Mouse (Mus musculus): ENCODE measurements around the gene Nfyb. TPM values are rescaled to one million over a fixed set of nuclear protein-coding genes. Genes with fewer than 3 reads are reported as not detected.

The Nfyb gene
- polyA plus RNA-seq, 1 experiment from 2014 or later: 60.7 TPM

- no peak for ATAC-seq (ENCODE audit: low FRiP score)
- Histone ChIP-seq H3K27ac (ENCODE audit: low read depth, low read length) (no peak overlapping the region), H3K4me1 (replicated peaks; ENCODE audit: control insufficient read depth, insufficient read depth, low read length) (no peaks in the 10 kb centered on the region), H3K27me3 (ENCODE audit: control insufficient read depth, insufficient read depth, low read length) (no peaks in the 10 kb centered on the region), H3K9me3 (ENCODE audit: control insufficient read depth, low read length) (no peaks in the 10 kb centered on the region), H3K36me3 (ENCODE audit: control insufficient read depth, insufficient read depth, low read length) (no peaks in the 10 kb centered on the region), H3K9ac (ENCODE audit: low read depth, low read length) (no peak overlapping the region), H3K4me2 (replicated peaks; ENCODE audit: low read depth, low read length) (no peak overlapping the region), H3K4me3 (ENCODE audit: low read depth, low read length) (no peak overlapping the region)
- no peak for DNase-seq (ENCODE audit: low spot score)
- WGBS: 77% methylated on average over 9 of the region's 9 CpGs
These were observed 7.7 kb upstream of the Nfyb start for GRCm38 (mm10) chr10:82771595-82772170.

DNA sequence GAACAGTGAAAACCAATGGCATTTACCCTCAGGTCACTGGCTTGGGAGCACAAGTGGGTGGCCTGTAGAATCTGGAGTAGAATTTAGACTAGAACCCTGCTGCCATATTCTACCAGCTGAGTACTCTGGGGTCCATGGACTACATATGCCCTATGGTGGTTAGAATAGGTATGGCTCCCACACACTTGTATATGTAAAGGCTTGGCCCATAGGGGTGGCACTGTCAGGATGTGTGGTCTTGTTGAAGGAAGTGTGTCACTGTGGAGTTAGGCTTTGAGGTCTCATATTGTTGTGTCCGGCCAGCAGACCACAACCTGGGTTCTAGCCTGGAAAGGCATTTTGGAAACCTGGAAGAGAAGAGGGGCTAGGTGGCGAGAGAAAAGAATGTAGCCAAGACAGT lies 6.8 kb upstream of the Nfyb start:
- no peak overlapping the region for H3K9ac ChIP-seq (ENCODE audit: low read depth, low read length)
- H3K4me2 ChIP-seq (replicated peaks; ENCODE audit: low read depth, low read length): no peak overlapping the region
- no peak overlapping the region for H3K27ac ChIP-seq (ENCODE audit: low read depth, low read length)
- no peak for DNase-seq (ENCODE audit: low spot score)
- no peaks in the 10 kb centered on the region for H3K36me3 ChIP-seq (ENCODE audit: control insufficient read depth, insufficient read depth, low read length)
- H3K4me3 ChIP-seq (ENCODE audit: low read depth, low read length): no peak overlapping the region
- no peaks in the 10 kb centered on the region for H3K27me3 ChIP-seq (ENCODE audit: control insufficient read depth, insufficient read depth, low read length)
- no peak for ATAC-seq (ENCODE audit: low FRiP score)
- H3K9me3 ChIP-seq (ENCODE audit: control insufficient read depth, low read length): no peaks in the 10 kb centered on the region
- 95% methylated on average over 2 of the region's 2 CpGs for WGBS
- no peaks in the 10 kb centered on the region for H3K4me1 ChIP-seq (replicated peaks; ENCODE audit: control insufficient read depth, insufficient read depth, low read length)

DNA sequence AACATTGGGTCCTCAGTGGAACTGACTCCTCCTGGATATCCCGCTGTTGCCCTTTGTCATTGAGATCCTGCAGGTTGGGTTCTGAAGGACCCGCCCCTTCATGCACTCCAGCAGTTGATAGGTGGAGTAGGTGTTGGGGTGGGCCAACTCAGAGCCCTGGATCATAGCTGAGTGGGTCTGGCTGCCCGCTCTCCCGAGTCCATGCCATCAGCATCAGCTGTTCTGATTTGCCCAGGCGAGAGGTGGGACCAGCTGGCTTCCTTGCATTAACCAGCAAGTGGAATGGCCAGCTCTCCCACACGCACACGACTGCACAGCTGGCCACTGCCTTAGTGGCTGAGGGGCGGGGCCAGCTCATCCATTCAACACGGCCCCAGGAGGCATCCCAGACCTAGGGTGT lies 5.0 kb upstream of the Nfyb start:
- DNase-seq (ENCODE audit: low spot score): peak; percentile 27
- 26% methylated on average over 9 of the region's 9 CpGs for WGBS
- H3K9ac ChIP-seq (ENCODE audit: low read depth, low read length): no peak overlapping the region
- no peaks in the 10 kb centered on the region for H3K9me3 ChIP-seq (ENCODE audit: control insufficient read depth, low read length)
- H3K36me3 ChIP-seq (ENCODE audit: control insufficient read depth, insufficient read depth, low read length): no peaks in the 10 kb centered on the region
- H3K4me1 ChIP-seq (replicated peaks; ENCODE audit: control insufficient read depth, insufficient read depth, low read length): no peaks in the 10 kb centered on the region
- no peaks in the 10 kb centered on the region for H3K27me3 ChIP-seq (ENCODE audit: control insufficient read depth, insufficient read depth, low read length)
- no peak overlapping the region for H3K4me2 ChIP-seq (replicated peaks; ENCODE audit: low read depth, low read length)
- H3K4me3 ChIP-seq (ENCODE audit: low read depth, low read length): no peak overlapping the region
- peak; percentile 41; the same call in 1 of the 2 replicates for ATAC-seq (ENCODE audit: low FRiP score)
- H3K27ac ChIP-seq (ENCODE audit: low read depth, low read length): no peak overlapping the region

GRCm38 (mm10) chr10:82762756-82763681 lies 925 bp downstream of the Nfyb start:
- DNase-seq (ENCODE audit: low spot score) (peak; percentile 67), ATAC-seq (ENCODE audit: low FRiP score) (peak; percentile 36)
- H3K36me3 ChIP-seq (ENCODE audit: control insufficient read depth, insufficient read depth, low read length): peaks cover 6% of the 10 kb centered on the region
- H3K4me2 ChIP-seq (replicated peaks; ENCODE audit: low read depth, low read length): peak overlapping the region; percentile 48
- H3K4me3 ChIP-seq (ENCODE audit: low read depth, low read length): peak overlapping the region; percentile 84
- H3K27me3 ChIP-seq (ENCODE audit: control insufficient read depth, insufficient read depth, low read length): no peaks in the 10 kb centered on the region
- H3K4me1 ChIP-seq (replicated peaks; ENCODE audit: control insufficient read depth, insufficient read depth, low read length): peaks cover 7% of the 10 kb centered on the region
- no peaks in the 10 kb centered on the region for H3K9me3 ChIP-seq (ENCODE audit: control insufficient read depth, low read length)
- H3K27ac ChIP-seq (ENCODE audit: low read depth, low read length): peak overlapping the region; percentile 100
- WGBS: under 1% methylated on average over 31 of the region's 48 CpGs
- peak overlapping the region; percentile 99 for H3K9ac ChIP-seq (ENCODE audit: low read depth, low read length)

- Histone ChIP-seq H3K9ac (ENCODE audit: low read depth, low read length) (no peak overlapping the region), H3K4me2 (replicated peaks; ENCODE audit: low read depth, low read length) (no peak overlapping the region; the same call in 1 of the 2 replicates), H3K27ac (ENCODE audit: low read depth, low read length) (no peak overlapping the region), H3K4me1 (replicated peaks; ENCODE audit: control insufficient read depth, insufficient read depth, low read length) (peaks cover 7% of the 10 kb centered on the region), H3K27me3 (ENCODE audit: control insufficient read depth, insufficient read depth, low read length) (no peaks in the 10 kb centered on the region), H3K9me3 (ENCODE audit: control insufficient read depth, low read length) (no peaks in the 10 kb centered on the region), H3K4me3 (ENCODE audit: low read depth, low read length) (no peak overlapping the region), H3K36me3 (ENCODE audit: control insufficient read depth, insufficient read depth, low read length) (peaks cover 10% of the 10 kb centered on the region)
- WGBS: 90% methylated on average over 9 of the region's 9 CpGs
- ATAC-seq (ENCODE audit: low FRiP score) (no peak), DNase-seq (ENCODE audit: low spot score) (no peak)
These were observed 2.7 kb downstream of the Nfyb start for GRCm38 (mm10) chr10:82761037-82761811.

- Histone ChIP-seq H3K4me3 (ENCODE audit: low read depth, low read length) (no peak overlapping the region), H3K27me3 (ENCODE audit: control insufficient read depth, insufficient read depth, low read length) (no peaks in the 10 kb centered on the region), H3K9ac (ENCODE audit: low read depth, low read length) (no peak overlapping the region), H3K4me2 (replicated peaks; ENCODE audit: low read depth, low read length) (no peak overlapping the region), H3K4me1 (replicated peaks; ENCODE audit: control insufficient read depth, insufficient read depth, low read length) (peaks cover 7% of the 10 kb centered on the region), H3K9me3 (ENCODE audit: control insufficient read depth, low read length) (no peaks in the 10 kb centered on the region), H3K27ac (ENCODE audit: low read depth, low read length) (no peak overlapping the region), H3K36me3 (ENCODE audit: control insufficient read depth, insufficient read depth, low read length) (peaks cover 21% of the 10 kb centered on the region)
- WGBS: 95% methylated on average over 5 of the region's 5 CpGs
- DNase-seq (ENCODE audit: low spot score) (no peak), ATAC-seq (ENCODE audit: low FRiP score) (no peak)
These were observed 4.2 kb downstream of the Nfyb start for GRCm38 (mm10) chr10:82759706-82760105.

DNA sequence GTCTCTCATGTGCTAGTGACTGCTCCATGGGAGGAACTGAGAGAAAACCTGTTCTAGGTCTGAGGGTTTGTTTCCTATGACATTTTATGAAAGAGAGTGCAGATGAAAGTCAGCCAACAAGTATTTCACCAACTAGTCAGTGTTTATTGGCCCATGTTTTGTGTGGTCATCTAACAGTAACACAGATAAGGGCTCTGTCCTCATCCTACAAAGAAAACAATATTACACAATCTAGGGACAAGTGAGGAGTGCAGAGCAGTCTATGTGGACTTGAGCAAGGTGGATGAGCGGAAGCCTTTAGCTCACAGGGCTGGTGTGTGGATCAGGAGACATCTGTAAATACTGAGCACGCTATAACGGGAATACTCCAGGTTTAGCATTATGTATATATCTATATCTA lies 5.1 kb downstream of the Nfyb start:
- Histone ChIP-seq H3K9ac (ENCODE audit: low read depth, low read length) (no peak overlapping the region), H3K4me1 (replicated peaks; ENCODE audit: control insufficient read depth, insufficient read depth, low read length) (peaks cover 7% of the 10 kb centered on the region), H3K27ac (ENCODE audit: low read depth, low read length) (no peak overlapping the region), H3K4me2 (replicated peaks; ENCODE audit: low read depth, low read length) (no peak overlapping the region), H3K9me3 (ENCODE audit: control insufficient read depth, low read length) (no peaks in the 10 kb centered on the region), H3K4me3 (ENCODE audit: low read depth, low read length) (no peak overlapping the region), H3K27me3 (ENCODE audit: control insufficient read depth, insufficient read depth, low read length) (no peaks in the 10 kb centered on the region), H3K36me3 (ENCODE audit: control insufficient read depth, insufficient read depth, low read length) (peaks cover 21% of the 10 kb centered on the region)
- 94% methylated on average over 3 of the region's 3 CpGs for WGBS
- no peak for ATAC-seq (ENCODE audit: low FRiP score)
- DNase-seq (ENCODE audit: low spot score): no peak

DNA sequence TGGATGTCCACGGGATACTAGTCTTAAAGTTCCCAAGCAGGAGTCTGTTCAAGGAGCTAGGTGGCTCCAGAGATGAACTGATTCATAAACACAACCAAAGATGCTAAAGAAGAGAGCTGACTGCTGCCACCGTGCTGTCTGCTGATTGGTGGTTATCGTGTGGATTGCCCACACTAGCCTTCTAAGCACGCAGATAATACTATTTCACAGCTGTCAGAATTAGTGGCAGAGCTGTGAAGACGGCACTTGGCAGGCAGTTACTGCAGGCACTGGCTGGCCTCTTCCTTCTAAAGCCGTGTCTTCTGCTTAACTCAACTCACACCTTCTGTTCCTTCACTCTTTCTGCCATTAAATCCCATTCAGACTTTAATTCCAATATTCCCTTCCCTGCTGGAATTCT lies 5.6 kb downstream of the Nfyb start:
- no peak for ATAC-seq (ENCODE audit: low FRiP score)
- Histone ChIP-seq H3K4me1 (replicated peaks; ENCODE audit: control insufficient read depth, insufficient read depth, low read length) (peaks cover 7% of the 10 kb centered on the region), H3K36me3 (ENCODE audit: control insufficient read depth, insufficient read depth, low read length) (peaks cover 21% of the 10 kb centered on the region), H3K27ac (ENCODE audit: low read depth, low read length) (no peak overlapping the region), H3K4me3 (ENCODE audit: low read depth, low read length) (no peak overlapping the region), H3K9me3 (ENCODE audit: control insufficient read depth, low read length) (no peaks in the 10 kb centered on the region), H3K9ac (ENCODE audit: low read depth, low read length) (no peak overlapping the region), H3K4me2 (replicated peaks; ENCODE audit: low read depth, low read length) (no peak overlapping the region), H3K27me3 (ENCODE audit: control insufficient read depth, insufficient read depth, low read length) (no peaks in the 10 kb centered on the region)
- no peak for DNase-seq (ENCODE audit: low spot score)
- WGBS: 92% methylated on average over 6 of the region's 6 CpGs
